ENCODE assay signal across 8 mouse cellular contexts in genomic region chr2:26963923-26964723, GRCm38 (mm10). TPM values are rescaled to one million over a fixed set of nuclear protein-coding genes. Genes with fewer than 3 reads are reported as not detected.
A peak's percentile ranks its signal among the peaks of the same experiment; 100 is the strongest.
DNase-seq lines count a peak whose midpoint lies in the region; ATAC-seq and TF ChIP-seq lines count a peak whose summit lies in the region.

Gene Rexo4, minus strand, starts transcription at chr2:26964386.

- H3K4me1 ChIP-seq in G1E (ENCODE audit: insufficient read depth, low read depth, low read length) = peaks cover 41% of the 10 kb centered on the region
- H3K4me1 ChIP-seq in forebrain, postnatal 0 days (ENCODE audit: insufficient read depth) = peaks cover 13% of the 10 kb centered on the region
- peaks cover 24% of the 10 kb centered on the region for H3K4me1 ChIP-seq in lung, embryonic 15.5 days

- no peaks in the 10 kb centered on the region for H3K27me3 ChIP-seq in G1E (ENCODE audit: insufficient read depth, low read length)
- H3K27me3 ChIP-seq in forebrain, postnatal 0 days (ENCODE audit: insufficient read depth, low read length) = no peaks in the 10 kb centered on the region
- no peaks in the 10 kb centered on the region for H3K27me3 ChIP-seq in lung, embryonic 15.5 days

- peak; percentile 69 for ATAC-seq in G1E (ENCODE audit: extremely low read depth, insufficient number of reproducible peaks, low FRiP score, poor library complexity, severe bottlenecking)
- ATAC-seq in forebrain, postnatal 0 days = peak; percentile 98
- ATAC-seq in lung, embryonic 15.5 days (ENCODE audit: borderline replicate concordance, extremely low read depth, low FRiP score, low TSS enrichment) = peak; percentile 92

- TF ChIP-seq CTCF in G1E (IDR thresholded peaks at IDR 0.05; ENCODE audit: low read depth, low read length) = no peak
- no peak for TF ChIP-seq CTCF in forebrain, postnatal 0 days (IDR thresholded peaks at IDR 0.05; ENCODE audit: low read depth)

- 1% methylated on average over 50 of the region's 50 CpGs for WGBS in forebrain, postnatal 0 days
- WGBS in lung, embryonic 15.5 days = under 1% methylated on average over 50 of the region's 50 CpGs

- peaks cover 37% of the 10 kb centered on the region for H3K36me3 ChIP-seq in G1E (replicated peaks)
- H3K36me3 ChIP-seq in forebrain, postnatal 0 days (ENCODE audit: insufficient read depth) = peaks cover 11% of the 10 kb centered on the region
- H3K36me3 ChIP-seq in lung, embryonic 15.5 days = peaks cover 23% of the 10 kb centered on the region

- H3K27ac ChIP-seq in forebrain, postnatal 0 days (ENCODE audit: low read depth, low read length) = peak within 1 kb of the TSS; percentile 97
- H3K27ac ChIP-seq in lung, embryonic 15.5 days = peak within 1 kb of the TSS; percentile 99

- H3K9ac ChIP-seq in forebrain, postnatal 0 days = peak within 1 kb of the TSS; percentile 81
- H3K9ac ChIP-seq in lung, embryonic 15.5 days = peak within 1 kb of the TSS; percentile 87

- H3K4me3 ChIP-seq in G1E (ENCODE audit: low read depth, low read length) = peak within 1 kb of the TSS; percentile 78
- peak within 1 kb of the TSS; percentile 70 for H3K4me3 ChIP-seq in forebrain, postnatal 0 days (ENCODE audit: low read depth, low read length)
- peak within 1 kb of the TSS; percentile 85 for H3K4me3 ChIP-seq in lung, embryonic 15.5 days

- peak within 1 kb of the TSS; percentile 83 for H3K4me2 ChIP-seq in forebrain, postnatal 0 days (ENCODE audit: low read depth)
- H3K4me2 ChIP-seq in lung, embryonic 15.5 days = peak within 1 kb of the TSS; percentile 80

- peak; percentile 89 for DNase-seq in G1E (ENCODE audit: low spot score)
- DNase-seq in cerebellum, adult 18-20 months = peak; percentile 90 to 95
- peak; percentile 99 for DNase-seq in forebrain, postnatal 0 days
- DNase-seq in heart, postnatal 4 days = peak; percentile 95
- DNase-seq in layer of hippocampus, adult 8-10 months (ENCODE audit: low spot score in 2 of 2) = peak; percentile 94 to 96
- DNase-seq in ovary, adult 18-20 months (ENCODE audit: low spot score) = peak; percentile 88
- DNase-seq in thymus, postnatal 0 days (ENCODE audit: low spot score) = peak; percentile 96

- peaks cover 5% of the 10 kb centered on the region; the same call in 1 of the 2 replicates for H3K9me3 ChIP-seq in G1E (replicated peaks)
- H3K9me3 ChIP-seq in forebrain, postnatal 0 days (ENCODE audit: low read length) = no peaks in the 10 kb centered on the region
- no peaks in the 10 kb centered on the region for H3K9me3 ChIP-seq in lung, embryonic 15.5 days

RNA-seq across cellular contexts. Expression of gene Rexo4, which starts in this region (rescaled TPM):
- 61.0 and 69.6 TPM in 2 replicates for total RNA-seq in G1E (2014; fragmentation: Nextera tagmentation)
- total RNA-seq in G1E (2017) = 108 and 115 TPM in 2 replicates
- 77.7 and 125 TPM in 2 replicates for polyA plus RNA-seq in G1E (2012)
- total RNA-seq in forebrain, postnatal 0 days (2014; rRNA removed) = 42.2 and 48.3 TPM in 2 replicates
- polyA plus RNA-seq in forebrain, postnatal 0 days (2015; fragmentation: Nextera tagmentation; extraction: Ambion mirVana) = 23.9 and 25.5 TPM in 2 replicates
- total RNA-seq in heart, postnatal 4 days (2021) = 10 to 100 TPM; 19.1 to 20.4 TPM
- 10 to 100 TPM; 55.6 to 67.6 (median 59.5) TPM for total RNA-seq in layer of hippocampus, adult 8-10 months (2022)
- 43.0 and 44.7 TPM in 2 replicates for polyA plus RNA-seq in lung, embryonic 15.5 days (2015; fragmentation: Nextera tagmentation; extraction: Ambion mirVana)
- 55.9 and 56.2 TPM in 2 replicates for polyA plus RNA-seq in thymus, postnatal 0 days (2015; fragmentation: Nextera tagmentation; extraction: Ambion mirVana)

Comparison
In these comparisons a context has a peak if more than half of its experiments do, and no peak if none do; other contexts are left out.
1. Peak in every context shown above with its lines: DNase-seq, ATAC-seq, H3K4me3 ChIP-seq and H3K27ac ChIP-seq.